Mouse (Mus musculus) midbrain, embryonic 11.5 days (tissue): Measurements from ENCODE around the gene Dock7. TPM values are rescaled to one million over a fixed set of nuclear protein-coding genes. Genes with fewer than 3 reads are reported as not detected.
A peak's percentile ranks its signal among the peaks of the same experiment; 100 is the strongest.
"Not testable (repeated sequence)": the region's sequence is repeated elsewhere in the genome, so short reads cannot be mapped to it uniquely, and the experiment has no call there.

Source experiments
- ATAC-seq: fragments of 200-750 bp; cut with Nextera tagmentation; 2 replicates; pipeline ENCODE4 v1.8.0; 2017; ENCODE audit warnings: moderate TSS enrichment, moderate library complexity; ENCODE audit not compliant: low FRiP score
- DNase-seq: peaks from one replicate; pipeline ENCODE4 v3.0.0; 2015; ENCODE audit warnings: low spot score; ENCODE audit errors: missing footprints
- H3K27ac ChIP-seq: fragments of 300-500 bp; sonication (generic); 2 replicates; pipeline ENCODE4 v1.5.1; 2014; ENCODE audit warnings: low read depth, low read length
- H3K27me3 ChIP-seq: fragments of 300-500 bp; sonication (generic); 2 replicates; pipeline ENCODE4 v1.6.1; 2014; ENCODE audit warnings: mild to moderate bottlenecking, low read length, moderate library complexity, mixed read lengths; ENCODE audit not compliant: control insufficient read depth, insufficient read depth
- H3K36me3 ChIP-seq: fragments of 300-500 bp; sonication (generic); 2 replicates; pipeline ENCODE4 v1.6.1; 2014; ENCODE audit warnings: mild to moderate bottlenecking, low read length, moderate library complexity, mixed read lengths; ENCODE audit not compliant: control insufficient read depth, insufficient read depth
- H3K4me1 ChIP-seq: fragments of 300-500 bp; sonication (generic); 2 replicates; pipeline ENCODE4 v1.6.1; 2014; ENCODE audit warnings: low read length; ENCODE audit not compliant: control insufficient read depth, insufficient read depth
- H3K4me2 ChIP-seq: fragments of 300-500 bp; sonication (generic); 2 replicates; pipeline ENCODE4 v1.6.1; 2014; ENCODE audit warnings: mild to moderate bottlenecking, moderate library complexity
- H3K4me3 ChIP-seq: fragments of 300-500 bp; sonication (generic); 2 replicates; pipeline ENCODE4 v1.5.1; 2014; ENCODE audit warnings: low read depth, low read length
- H3K9ac ChIP-seq: fragments of 300-500 bp; sonication (generic); 2 replicates; pipeline ENCODE4 v1.6.1; 2014; ENCODE audit warnings: low read length
- H3K9me3 ChIP-seq: fragments of 300-500 bp; sonication (generic); 2 replicates; pipeline ENCODE4 v1.6.1; 2016; ENCODE audit warnings: low read length; ENCODE audit not compliant: control insufficient read depth
- WGBS: fragments of 180-500 bp; shearing (Covaris S2); extraction: QIAGEN DNeasy Blood & Tissue Kit; methylation state at CpG from one replicate; pipeline ENCODE4 v1.1.7; 2014; 5-methylcytosine and 5-hydroxymethylcytosine counted together
- polyA plus RNA-seq: library from polyadenylated mRNA; unstranded; fragments of >200 nt; fragmentation: Nextera tagmentation; extraction: Ambion mirVana; gene quantifications from 2 replicates; pipeline ENCODE4 v1.2.1, GENCODE M21; 2014

The Dock7 gene
- polyA plus RNA-seq, 1 experiment from 2014 or later: 93.5 TPM

GRCm38 (mm10) chr4:99006319-99006718, 114.4 kb downstream of the Dock7 start:
- no peak overlapping the region for H3K27ac ChIP-seq
- H3K36me3 ChIP-seq: peaks cover 12% of the 10 kb centered on the region; the same call in 1 of the 2 replicates
- no peak overlapping the region for H3K4me3 ChIP-seq
- H3K9ac ChIP-seq: no peak overlapping the region
- no peaks in the 10 kb centered on the region for H3K9me3 ChIP-seq
- 93% methylated on average over 2 of the region's 2 CpGs for WGBS
- no peak overlapping the region for H3K4me2 ChIP-seq
- no peak for ATAC-seq
- no peaks in the 10 kb centered on the region for H3K4me1 ChIP-seq
- no peak for DNase-seq
- no peaks in the 10 kb centered on the region for H3K27me3 ChIP-seq

- Histone ChIP-seq H3K9ac (no peak overlapping the region), H3K36me3 (peaks cover 9% of the 10 kb centered on the region; the same call in 1 of the 2 replicates), H3K27me3 (no peaks in the 10 kb centered on the region), H3K9me3 (no peaks in the 10 kb centered on the region), H3K4me2 (no peak overlapping the region), H3K4me1 (no peaks in the 10 kb centered on the region), H3K4me3 (no peak overlapping the region), H3K27ac (no peak overlapping the region)
- 91% methylated on average over 2 of the region's 2 CpGs for WGBS
- no peak for ATAC-seq
- no peak for DNase-seq
Measured at GRCm38 (mm10) chr4:99005574-99005973, 115.1 kb downstream of the Dock7 start.

- H3K36me3 ChIP-seq: no peaks in the 10 kb centered on the region
- no peak overlapping the region for H3K9ac ChIP-seq
- H3K4me1 ChIP-seq: no peaks in the 10 kb centered on the region
- 87% methylated on average over 4 of the region's 4 CpGs for WGBS
- no peak overlapping the region for H3K27ac ChIP-seq
- no peaks in the 10 kb centered on the region for H3K9me3 ChIP-seq
- DNase-seq (no peak), ATAC-seq (no peak)
- H3K27me3 ChIP-seq: no peaks in the 10 kb centered on the region
- H3K4me3 ChIP-seq: no peak overlapping the region
- no peak overlapping the region for H3K4me2 ChIP-seq
Measured at GRCm38 (mm10) chr4:98993491-98993890, 127.2 kb downstream of the Dock7 start.

GRCm38 (mm10) chr4:98984701-98985100, 136.0 kb downstream of the Dock7 start:
- Histone ChIP-seq H3K27me3 (no peaks in the 10 kb centered on the region), H3K9ac (no peak overlapping the region), H3K27ac (no peak overlapping the region), H3K36me3 (peaks cover 3% of the 10 kb centered on the region), H3K4me1 (no peaks in the 10 kb centered on the region), H3K4me3 (no peak overlapping the region), H3K4me2 (no peak overlapping the region), H3K9me3 (no peaks in the 10 kb centered on the region)
- DNase-seq (no peak), ATAC-seq (no peak)
- 92% methylated on average over 8 of the region's 8 CpGs for WGBS

GRCm38 (mm10) chr4:98979976-98980375, 140.7 kb downstream of the Dock7 start:
- not testable (repeated sequence) for ATAC-seq, H3K4me2 ChIP-seq, H3K9me3 ChIP-seq, H3K4me1 ChIP-seq, H3K4me3 ChIP-seq, DNase-seq, H3K9ac ChIP-seq, H3K36me3 ChIP-seq, H3K27ac ChIP-seq, H3K27me3 ChIP-seq
- WGBS: 94% methylated on average over 3 of the region's 3 CpGs

- Histone ChIP-seq H3K27ac (no peak overlapping the region), H3K36me3 (no peaks in the 10 kb centered on the region; the same call in 1 of the 2 replicates), H3K4me2 (no peak overlapping the region), H3K9me3 (no peaks in the 10 kb centered on the region), H3K27me3 (no peaks in the 10 kb centered on the region), H3K4me1 (no peaks in the 10 kb centered on the region), H3K9ac (no peak overlapping the region), H3K4me3 (no peak overlapping the region)
- 87% methylated on average over 2 of the region's 2 CpGs for WGBS
- DNase-seq (no peak), ATAC-seq (no peak)
Measured at GRCm38 (mm10) chr4:98978693-98979092, 142.0 kb downstream of the Dock7 start.

- WGBS: 93% methylated on average over 2 of the region's 2 CpGs
- H3K36me3 ChIP-seq, ATAC-seq: not testable (repeated sequence)
Measured at GRCm38 (mm10) chr4:98978288-98978687, 142.4 kb downstream of the Dock7 start.

GRCm38 (mm10) chr4:98975741-98976140, 145.0 kb downstream of the Dock7 start:
- H3K9me3 ChIP-seq: no peaks in the 10 kb centered on the region
- H3K27ac ChIP-seq: no peak overlapping the region
- H3K36me3 ChIP-seq: peaks cover 9% of the 10 kb centered on the region
- DNase-seq: no peak
- no peak overlapping the region for H3K9ac ChIP-seq
- 65% methylated on average over 8 of the region's 8 CpGs for WGBS
- no peaks in the 10 kb centered on the region for H3K27me3 ChIP-seq
- no peaks in the 10 kb centered on the region for H3K4me1 ChIP-seq
- 0 out of 2 replicates have a peak, but pooled peaks have one; percentile 11 for ATAC-seq
- no peak overlapping the region for H3K4me2 ChIP-seq
- H3K4me3 ChIP-seq: no peak overlapping the region

More at GRCm38 (mm10) chr4:98978288-98978687, 142.4 kb downstream of the Dock7 start:
- H3K27me3 ChIP-seq, H3K4me3 ChIP-seq, H3K9me3 ChIP-seq, H3K27ac ChIP-seq, H3K4me1 ChIP-seq, H3K9ac ChIP-seq, DNase-seq, H3K4me2 ChIP-seq: not testable (repeated sequence)

- no peak overlapping the region for H3K4me2 ChIP-seq
- H3K4me3 ChIP-seq: no peak overlapping the region
- 92% methylated on average over 3 of the region's 3 CpGs for WGBS
- no peak for ATAC-seq
- H3K9ac ChIP-seq: no peak overlapping the region
- H3K4me1 ChIP-seq: no peaks in the 10 kb centered on the region
- peaks cover 18% of the 10 kb centered on the region for H3K36me3 ChIP-seq
- no peak for DNase-seq
- H3K9me3 ChIP-seq: no peaks in the 10 kb centered on the region
- no peak overlapping the region for H3K27ac ChIP-seq
- H3K27me3 ChIP-seq: no peaks in the 10 kb centered on the region
Measured at GRCm38 (mm10) chr4:98969946-98970345, 150.8 kb downstream of the Dock7 start.
